Mouse (Mus musculus): ENCODE measurements at regions not wholly inside any gene's neighbourhood (a gene's known extent, or its start where the extent isn't known, plus 50 kb on each side); places are given as distances from the start of the nearest gene placed in this dataset.

GRCm38 (mm10) chr4:56619803-56620202 is 120.1 kb upstream of the Gm26657 start:
- in situ Hi-C loops (cut with MboI, MseI), result no loop called here

DNA sequence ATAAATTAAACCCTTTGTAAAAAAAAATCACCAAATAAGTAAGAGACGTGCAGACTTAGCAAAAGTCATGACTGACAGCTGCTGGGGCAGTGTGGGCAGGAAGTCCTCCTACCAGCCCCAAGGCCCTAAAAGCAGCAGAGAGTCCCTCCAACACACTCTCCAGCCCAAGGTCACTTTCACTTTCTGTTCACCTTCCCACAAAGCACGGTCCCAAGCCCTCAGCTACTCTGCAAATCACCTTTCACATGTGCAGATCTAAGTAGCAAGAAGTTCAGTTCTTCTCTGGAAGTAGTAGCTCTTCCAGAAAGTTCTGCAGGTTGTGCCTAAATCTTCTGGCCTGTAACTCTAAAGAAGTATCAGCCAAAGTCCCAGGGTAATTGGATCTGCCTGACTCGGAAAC is 120.8 kb upstream of the Gm26657 start:
- in situ Hi-C loops (cut with MboI, MseI), result no loop called here

- in situ Hi-C loops (cut with MboI, MseI), result no loop called here
Observed at GRCm38 (mm10) chr4:56618433-56618832, 121.4 kb upstream of the Gm26657 start.

DNA sequence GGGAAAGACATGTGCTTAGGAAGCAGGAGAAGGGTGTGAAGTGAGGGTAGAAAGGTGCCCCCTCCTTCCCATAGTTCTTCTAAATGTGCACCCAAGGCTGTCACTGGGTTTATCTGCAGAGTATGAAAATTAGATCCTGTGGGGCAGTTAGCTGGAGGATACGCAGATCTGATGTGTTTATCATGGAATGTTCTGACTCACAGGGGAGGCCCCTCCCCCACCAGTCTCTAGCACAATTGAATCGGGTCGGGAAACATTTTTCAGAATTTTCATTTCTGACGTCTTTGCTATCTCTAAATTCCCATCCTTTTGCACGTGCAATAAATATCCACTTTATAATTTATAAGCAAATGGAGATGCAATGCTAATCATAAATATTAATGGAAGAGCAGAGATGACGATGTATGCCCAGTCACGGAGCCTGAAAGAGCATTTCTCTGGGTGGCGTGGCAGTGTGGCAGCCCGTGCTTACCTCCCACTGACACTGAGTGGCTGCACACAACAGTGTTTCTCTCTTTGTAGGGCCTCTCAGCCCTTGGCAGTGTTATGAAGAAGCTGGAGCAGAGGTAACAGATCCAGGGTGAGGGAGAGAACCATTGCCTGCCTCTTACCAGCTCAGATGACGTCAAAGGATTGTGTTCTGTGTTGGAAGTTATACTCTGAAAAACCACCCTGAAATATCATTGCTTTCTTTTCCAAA is 122.1 kb upstream of the Gm26657 start:
- in situ Hi-C loops (cut with MboI, MseI), result no loop called here

DNA sequence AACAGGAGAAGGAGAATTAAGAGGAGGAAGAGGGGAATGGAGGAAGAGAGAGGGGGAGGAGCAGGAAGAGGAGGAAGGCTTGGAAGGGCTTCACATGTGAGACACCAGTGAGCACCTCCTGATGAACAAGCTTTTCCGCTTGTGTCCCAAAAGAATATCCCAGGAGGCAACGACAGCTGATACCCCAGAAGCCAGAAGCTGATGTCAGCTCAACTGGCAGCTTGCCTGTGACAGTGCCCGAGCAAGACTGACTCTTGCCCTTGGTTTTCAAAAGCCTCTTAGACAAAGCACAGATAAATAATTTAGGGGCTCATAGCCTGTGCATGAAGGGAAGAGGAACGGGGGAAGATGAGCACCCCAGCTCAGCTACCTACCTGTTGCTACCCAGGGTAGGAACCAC is 127.5 kb upstream of the Gm26657 start:
- in situ Hi-C loops (cut with MboI, MseI), result no loop called here

- in situ Hi-C loops (cut with MboI, MseI), result no loop called here
Observed at GRCm38 (mm10) chr4:56611751-56612150, 128.1 kb upstream of the Gm26657 start.

DNA sequence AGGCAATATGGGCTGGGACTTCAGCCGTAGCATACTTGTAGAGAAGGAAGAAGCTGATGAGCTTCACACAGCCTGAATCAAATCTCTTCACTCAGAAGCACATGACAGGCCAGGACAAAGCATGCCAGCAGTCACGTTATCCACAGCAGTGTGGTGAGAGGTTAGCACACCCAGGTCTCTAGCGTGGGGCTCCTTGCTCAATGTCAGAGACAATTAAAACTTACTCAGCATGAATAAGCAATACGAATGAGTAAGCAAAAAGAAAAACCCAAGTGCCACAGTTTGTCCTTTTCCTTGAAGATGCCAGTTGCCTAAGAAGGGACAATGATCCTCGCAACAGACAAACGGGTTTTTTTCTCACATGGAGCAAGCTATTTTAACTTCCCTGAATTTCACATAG is 129.6 kb upstream of the Gm26657 start:
- in situ Hi-C loops (cut with MboI, MseI), result no loop called here

GRCm38 (mm10) chr4:56608701-56609100 is 131.2 kb upstream of the Gm26657 start:
- in situ Hi-C loops (cut with MboI, MseI), result no loop called here

- in situ Hi-C loops (cut with MboI, MseI), result no loop called here
Observed at GRCm38 (mm10) chr4:56598398-56598797, 141.5 kb upstream of the Gm26657 start.

- in situ Hi-C loops (cut with MboI, MseI), result no loop called here
Observed at GRCm38 (mm10) chr4:56597931-56598330, 141.9 kb upstream of the Gm26657 start.

DNA sequence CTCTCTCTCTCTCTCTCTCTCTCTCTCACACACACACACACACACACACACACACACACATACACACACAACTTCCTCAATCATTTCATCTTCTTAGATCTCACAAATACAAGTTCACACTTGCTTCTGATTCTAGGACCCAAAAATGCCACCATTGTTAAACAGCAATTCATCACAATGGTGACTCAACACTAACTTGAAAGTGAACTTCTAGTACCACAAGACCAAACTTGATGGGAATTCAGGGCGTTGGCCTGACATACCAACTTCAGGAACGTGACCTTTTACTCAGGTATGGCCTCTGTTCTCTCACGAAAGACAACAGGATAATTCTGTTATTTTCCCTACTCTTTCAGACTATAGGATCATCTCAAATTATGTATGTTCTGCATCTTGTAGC is 157.5 kb upstream of the Gm26657 start:
- in situ Hi-C loops (cut with MboI, MseI), result no loop called here

DNA sequence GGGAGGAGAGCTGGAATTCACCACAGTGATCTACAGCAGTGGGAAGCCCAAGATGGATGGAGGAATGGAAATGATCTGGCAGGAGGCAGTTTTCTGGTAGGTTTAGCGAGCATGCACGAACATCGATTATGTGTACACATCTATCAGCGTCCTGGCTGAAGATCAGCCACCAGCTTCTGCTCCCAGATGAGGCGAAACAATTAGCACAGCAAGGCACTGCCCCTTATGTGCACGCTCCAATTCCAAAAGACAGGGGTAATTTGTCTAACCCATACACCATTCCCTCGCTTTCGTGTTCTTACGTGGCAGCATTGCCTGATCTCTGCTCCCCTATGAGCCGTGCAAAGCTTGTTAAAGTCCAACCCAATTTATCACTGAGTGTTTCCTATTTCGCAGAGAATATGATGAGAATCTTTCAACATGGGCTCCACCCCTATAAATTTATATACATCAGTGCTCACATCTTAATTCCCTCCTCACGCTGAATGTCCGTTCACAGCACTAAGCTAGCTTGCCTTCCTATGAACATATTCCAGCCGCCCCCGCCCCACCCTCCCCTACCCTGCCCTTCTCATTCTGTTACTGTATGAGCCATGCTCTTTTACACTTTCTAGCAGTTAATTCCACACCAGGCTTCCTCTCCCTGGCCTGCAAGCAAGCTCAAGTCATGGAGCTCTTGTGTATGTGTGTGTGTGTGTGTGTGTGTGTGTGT is 162.9 kb upstream of the Gm26657 start:
- in situ Hi-C loops (cut with MboI, MseI), result no loop called here

GRCm38 (mm10) chr4:56552126-56552525 is 187.7 kb upstream of the Gm26657 start:
- in situ Hi-C loops (cut with MboI, MseI), result no loop called here

- in situ Hi-C loops (cut with MboI, MseI), result no loop called here
Observed at GRCm38 (mm10) chr4:56533344-56533985, 206.4 kb upstream of the Gm26657 start.

DNA sequence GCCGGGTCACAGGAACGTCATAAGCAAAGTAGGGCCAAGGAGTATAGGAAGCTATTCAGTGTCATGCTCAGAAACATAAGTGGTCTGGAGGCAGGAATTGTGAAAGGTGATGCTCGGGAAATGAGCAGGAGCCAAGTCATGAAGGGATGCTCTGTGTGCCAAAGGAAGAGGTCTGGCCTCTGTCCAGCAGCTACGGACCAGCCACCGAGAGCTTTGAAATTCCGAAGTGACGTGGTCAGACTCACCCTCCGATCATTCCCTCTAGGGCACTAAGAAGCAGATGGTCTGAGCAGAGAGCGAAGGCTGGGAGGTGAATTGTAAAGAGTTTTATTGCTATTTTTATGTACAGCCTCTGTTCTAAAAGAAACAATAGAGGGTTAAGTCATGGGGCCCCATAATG is 206.9 kb upstream of the Gm26657 start:
- in situ Hi-C loops (cut with MboI, MseI), result no loop called here

GRCm38 (mm10) chr4:56528571-56528970 is 211.3 kb upstream of the Gm26657 start:
- in situ Hi-C loops (cut with MboI, MseI), result no loop called here

DNA sequence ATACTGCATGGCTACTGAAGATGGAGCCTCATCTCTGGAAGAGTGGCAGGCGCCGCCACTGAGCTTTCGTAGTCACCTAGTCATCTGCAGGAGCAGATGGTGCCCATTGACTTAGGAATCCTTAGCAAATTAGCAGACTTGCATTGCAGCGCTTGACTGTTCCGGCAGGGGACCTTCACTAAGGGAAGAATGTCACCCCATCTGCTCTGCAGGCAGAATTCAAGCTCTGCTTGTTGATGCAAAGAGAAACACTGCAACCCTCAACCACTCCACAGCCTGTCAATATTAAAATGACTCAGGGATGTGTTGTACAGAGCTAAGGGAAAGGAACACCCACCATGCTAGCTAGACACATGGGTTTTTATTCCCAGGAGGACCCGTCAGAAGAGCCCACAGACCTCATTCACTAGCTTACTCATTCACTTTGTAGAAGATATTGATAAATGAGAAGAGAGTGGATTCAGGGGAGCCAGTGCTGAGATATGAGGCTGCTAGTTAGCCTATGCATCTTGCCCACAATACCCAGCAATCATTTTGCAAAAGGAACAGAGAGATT is 215.4 kb upstream of the Gm26657 start:
- in situ Hi-C loops (cut with MboI, MseI), result no loop called here

- in situ Hi-C loops (cut with MboI, MseI), result no loop called here
Observed at GRCm38 (mm10) chr4:56507770-56508169, 232.1 kb upstream of the Gm26657 start.

DNA sequence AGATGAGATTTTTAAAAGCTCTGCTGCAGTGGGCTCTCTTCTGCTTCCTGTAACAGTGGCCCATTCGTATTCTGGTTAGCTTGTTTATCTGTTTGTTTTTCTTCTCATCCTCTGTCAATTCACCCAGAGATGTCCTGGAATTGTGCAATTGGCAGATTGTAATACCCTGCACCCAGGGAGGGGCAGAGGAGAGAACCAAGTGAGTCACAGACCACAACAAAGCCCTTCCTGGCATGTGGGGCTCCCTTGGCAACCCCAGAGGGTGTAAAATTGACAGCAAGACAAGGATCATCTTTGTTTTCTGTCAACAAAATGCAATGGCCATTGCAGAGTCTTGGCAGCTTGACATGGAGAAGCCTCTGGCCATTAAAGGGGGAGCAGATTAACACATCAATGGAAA is 233.1 kb upstream of the Gm26657 start:
- in situ Hi-C loops (cut with MboI, MseI), result no loop called here

DNA sequence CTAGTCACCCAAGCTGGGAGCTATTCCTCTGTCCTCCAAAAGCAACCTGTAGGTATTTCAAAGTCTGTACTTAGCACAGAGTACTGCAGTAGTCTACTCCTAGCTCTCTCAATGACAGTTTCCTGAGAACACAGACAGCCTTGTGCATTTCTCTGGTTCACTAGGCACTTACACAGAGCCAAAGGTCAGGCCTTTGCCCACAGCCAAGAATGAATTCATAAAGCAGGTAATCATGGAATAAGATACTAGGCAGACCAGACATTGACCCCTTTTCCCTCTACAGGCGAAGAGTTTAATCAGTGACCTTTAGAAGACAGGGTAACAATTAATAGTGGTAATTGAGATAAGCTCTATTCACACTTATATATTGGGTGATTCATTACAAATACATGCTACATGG is 233.8 kb upstream of the Gm26657 start:
- in situ Hi-C loops (cut with MboI, MseI), result no loop called here

GRCm38 (mm10) chr4:56492537-56493221 is 247.2 kb upstream of the Gm26657 start:
- in situ Hi-C loops (cut with MboI, MseI), result loop anchor here (5.0 kb wide), 1 partner anchor 965 kb away; no protein-coding TSS in a partner anchor

- in situ Hi-C loops (cut with MboI, MseI), result no loop called here
Observed at GRCm38 (mm10) chr4:56489361-56489760, 250.5 kb upstream of the Gm26657 start.
